Mouse (Mus musculus): ENCODE measurements around the gene Lyrm4.

Gene Lyrm4

GRCm38 (mm10) chr13:36117143-36118014 is at the start of gene Lyrm4, which contains the start of gene Fars2:
TSS of gene Lyrm4 (minus strand) at chr13:36117526.
TSS of gene Fars2 (plus strand) at chr13:36117412.
- DNase-seq (ENCODE audit: low read depth in 1 of 2, low spot score in 2 of 2) = peak; percentile 89 to 97

DNA sequence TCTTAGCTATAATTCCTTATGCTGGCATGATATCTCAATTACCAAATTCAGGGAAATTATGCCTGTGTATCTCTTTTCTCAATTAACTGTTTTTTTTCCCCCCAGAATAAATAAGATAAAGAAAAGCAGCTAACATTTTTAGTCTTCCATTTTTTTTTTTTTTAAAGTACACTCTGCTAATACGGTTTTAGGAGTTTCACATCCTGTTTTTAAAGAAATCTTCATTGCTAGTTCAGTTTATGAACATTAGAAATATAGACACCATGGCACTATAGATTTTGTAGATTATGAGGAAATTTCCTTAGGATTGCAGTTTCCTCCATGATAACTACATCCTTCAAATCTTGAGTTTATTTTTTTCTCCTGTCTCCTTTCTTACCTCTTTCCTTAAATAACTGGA is 46.6 kb upstream of the Lyrm4 start:
- no peak for DNase-seq (ENCODE audit: low read depth in 1 of 2, low spot score in 2 of 2)

GRCm38 (mm10) chr13:36163411-36163810 is 46.1 kb upstream of the Lyrm4 start:
- DNase-seq (ENCODE audit: low read depth in 1 of 2, low spot score in 2 of 2) = no peak

DNA sequence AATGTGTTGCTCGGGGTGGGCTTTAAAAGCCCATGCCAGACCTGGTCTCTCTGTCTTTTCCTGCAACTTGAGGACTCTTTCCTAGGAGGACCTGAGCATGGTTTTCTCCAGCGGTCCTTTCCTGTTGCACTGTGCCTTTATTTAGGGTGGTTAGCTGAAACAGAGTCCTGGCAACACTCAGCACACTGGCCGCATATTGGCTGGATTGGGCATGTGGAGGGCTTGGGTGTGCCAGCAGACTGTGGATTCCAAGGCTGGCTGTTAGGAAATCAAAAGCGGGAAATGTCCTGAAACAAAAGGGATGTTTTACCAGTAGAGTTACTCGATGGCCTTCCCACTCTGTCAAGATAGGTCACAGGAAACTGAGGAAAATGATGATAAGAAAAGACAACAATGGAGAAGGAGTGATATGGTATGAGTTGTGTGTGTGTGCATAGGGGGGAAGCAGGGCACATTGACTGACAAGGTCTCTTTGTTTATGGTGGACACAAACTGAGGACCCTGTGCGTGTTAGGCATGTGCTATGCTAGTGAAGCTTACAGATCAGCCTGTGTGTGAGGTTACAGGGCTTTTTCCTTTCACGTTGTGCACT is 39.1 kb upstream of the Lyrm4 start:
- DNase-seq (ENCODE audit: low read depth in 1 of 2, low spot score in 2 of 2) = no peak

- no peak for DNase-seq (ENCODE audit: low read depth in 1 of 2, low spot score in 2 of 2)
Observed at GRCm38 (mm10) chr13:36152728-36153498, 35.6 kb upstream of the Lyrm4 start.

DNA sequence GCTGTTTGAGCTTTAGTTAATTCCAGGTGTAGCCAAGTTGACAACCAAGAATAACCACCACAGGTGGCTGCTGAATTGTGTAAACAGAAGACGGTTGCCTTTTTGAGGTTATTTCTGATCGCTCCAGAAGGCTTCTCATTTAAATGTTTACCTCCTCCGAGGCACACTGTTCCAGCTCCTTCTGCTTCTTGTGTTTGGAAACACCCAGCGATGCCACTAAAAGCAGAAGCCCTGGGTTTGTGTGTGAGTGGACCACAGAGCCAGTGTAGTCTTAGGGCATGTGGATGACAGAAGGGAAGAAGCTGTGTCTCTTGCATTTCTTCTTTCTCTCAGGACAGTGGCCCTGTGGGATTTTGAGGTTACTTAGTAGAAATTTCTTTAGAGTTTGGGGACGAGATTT is 32.9 kb upstream of the Lyrm4 start:
- DNase-seq (ENCODE audit: low read depth in 1 of 2, low spot score in 2 of 2) = no peak

DNA sequence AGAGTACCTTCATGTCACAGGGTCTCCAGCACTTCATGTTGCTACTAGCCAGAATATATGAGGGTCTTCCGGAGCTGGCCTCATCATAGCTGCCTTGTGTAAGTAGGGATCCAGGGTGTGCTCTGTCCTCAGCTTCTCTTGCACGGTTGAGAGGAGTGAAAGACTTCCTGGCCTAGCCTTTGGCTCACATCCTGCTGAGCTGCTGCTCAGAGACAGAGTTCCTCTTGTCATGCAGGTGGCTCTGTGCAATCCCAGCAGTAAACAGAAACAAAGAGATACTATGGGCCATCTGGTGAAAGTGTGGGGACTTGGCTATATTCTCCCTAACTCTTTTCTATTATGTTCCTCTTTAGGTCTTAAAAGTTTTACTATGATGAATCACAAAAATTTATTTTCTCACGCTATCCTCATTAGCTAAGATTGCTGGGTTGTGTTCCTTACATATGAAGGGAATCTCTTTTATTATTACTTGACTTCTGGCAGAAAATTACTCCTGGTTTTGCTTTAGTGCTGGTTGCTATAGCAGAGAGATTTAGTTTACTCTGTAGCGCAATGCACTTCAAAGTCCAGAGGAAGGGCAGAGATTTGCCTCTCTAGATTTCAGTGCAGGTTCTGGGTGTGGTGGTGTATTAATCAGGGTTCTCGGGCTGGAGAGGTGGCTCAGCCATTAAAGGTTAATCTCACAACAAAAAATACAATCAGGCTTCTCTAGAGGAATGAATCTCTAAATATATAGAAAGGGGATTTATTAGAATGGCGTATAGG is 32.0 kb upstream of the Lyrm4 start:
- no peak for DNase-seq (ENCODE audit: low read depth in 1 of 2, low spot score in 2 of 2)

DNA sequence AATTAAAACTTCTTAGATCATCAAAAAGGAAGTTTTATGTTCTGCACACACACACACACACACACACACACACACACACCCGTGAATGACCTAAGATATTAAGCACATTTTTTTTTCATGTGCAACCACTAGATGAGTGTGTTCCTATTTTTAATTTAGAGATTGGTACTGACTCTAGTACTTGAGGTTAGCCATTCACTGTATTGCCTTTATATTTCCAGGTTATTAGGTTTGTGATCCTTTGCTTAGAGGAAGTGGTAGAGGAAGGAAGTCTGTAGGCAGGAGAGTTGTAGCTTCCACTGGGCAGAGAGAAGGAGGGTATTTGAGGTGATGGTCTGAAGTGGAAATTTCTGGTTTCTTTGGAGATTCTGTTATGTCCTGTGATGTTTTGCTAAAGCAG is 28.3 kb upstream of the Lyrm4 start:
- DNase-seq (ENCODE audit: low read depth in 1 of 2, low spot score in 2 of 2) = no peak

DNA sequence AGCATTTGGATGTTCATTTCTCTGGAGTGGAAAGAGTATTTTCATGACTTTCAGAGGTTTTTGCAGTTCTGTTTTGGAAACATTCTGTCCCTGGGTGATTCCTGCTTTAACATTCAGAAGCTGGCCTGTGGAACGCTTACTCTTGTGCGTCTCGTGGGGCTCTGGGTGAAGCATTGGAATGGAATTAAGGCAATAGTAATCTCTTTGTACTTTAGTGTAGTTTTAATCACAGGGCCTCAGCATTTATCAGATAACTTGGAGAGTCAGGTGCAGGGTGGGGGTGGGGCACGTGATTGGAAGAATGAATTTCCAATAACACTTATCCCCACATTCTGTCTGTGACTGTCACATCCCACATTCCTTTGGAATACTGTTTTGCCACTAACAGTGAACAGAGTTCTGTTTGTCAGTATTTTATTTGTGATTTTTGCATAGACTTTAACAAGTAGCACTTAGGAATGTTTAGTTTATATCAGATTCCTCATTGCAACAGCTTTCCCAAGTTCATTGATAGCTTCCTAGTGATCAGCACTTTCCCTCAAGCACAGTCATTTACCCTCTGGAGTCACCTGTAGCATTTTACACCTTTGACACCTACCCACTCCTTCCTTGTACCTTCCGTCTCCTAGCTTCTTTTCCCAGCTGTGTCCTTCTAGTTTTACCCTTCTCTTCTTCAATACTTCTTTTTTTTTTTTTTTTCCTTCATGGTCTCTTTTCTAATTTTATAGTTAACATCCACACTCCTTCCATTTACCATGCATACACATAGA is 23.1 kb upstream of the Lyrm4 start:
- DNase-seq (ENCODE audit: low read depth in 1 of 2, low spot score in 2 of 2) = no peak

GRCm38 (mm10) chr13:36139703-36140102 is 22.4 kb upstream of the Lyrm4 start:
- DNase-seq (ENCODE audit: low read depth in 1 of 2, low spot score in 2 of 2) = no peak

- DNase-seq (ENCODE audit: low read depth in 1 of 2, low spot score in 2 of 2) = peak; percentile 37 to 41
Observed at GRCm38 (mm10) chr13:36131992-36132649, 14.8 kb upstream of the Lyrm4 start.

DNA sequence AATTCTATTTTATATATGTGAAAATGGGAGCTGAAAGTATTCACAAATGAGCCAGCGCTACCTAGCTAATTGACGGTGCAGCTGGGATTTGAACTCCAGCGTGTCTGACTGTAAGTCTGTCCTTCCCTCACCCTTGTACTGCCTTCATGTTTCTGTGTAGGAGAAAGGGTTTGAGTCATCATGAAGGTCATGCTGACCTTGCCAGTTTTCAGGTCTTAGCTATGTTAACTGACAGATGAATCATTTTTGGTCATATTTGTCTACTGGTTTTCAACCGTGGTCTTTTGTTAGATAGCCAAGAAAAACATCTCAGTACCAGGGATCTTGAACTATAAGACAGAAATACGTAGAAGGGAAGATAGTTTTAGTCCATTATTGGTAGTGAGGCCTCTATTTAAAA is 14.1 kb upstream of the Lyrm4 start:
- no peak for DNase-seq (ENCODE audit: low read depth in 1 of 2, low spot score in 2 of 2)

- DNase-seq (ENCODE audit: low read depth in 1 of 2, low spot score in 2 of 2) = no peak
Observed at GRCm38 (mm10) chr13:36129360-36130054, 12.2 kb upstream of the Lyrm4 start.

GRCm38 (mm10) chr13:36120606-36121005 is 3.3 kb upstream of the Lyrm4 start:
- DNase-seq (ENCODE audit: low read depth in 1 of 2, low spot score in 2 of 2) = no peak

DNA sequence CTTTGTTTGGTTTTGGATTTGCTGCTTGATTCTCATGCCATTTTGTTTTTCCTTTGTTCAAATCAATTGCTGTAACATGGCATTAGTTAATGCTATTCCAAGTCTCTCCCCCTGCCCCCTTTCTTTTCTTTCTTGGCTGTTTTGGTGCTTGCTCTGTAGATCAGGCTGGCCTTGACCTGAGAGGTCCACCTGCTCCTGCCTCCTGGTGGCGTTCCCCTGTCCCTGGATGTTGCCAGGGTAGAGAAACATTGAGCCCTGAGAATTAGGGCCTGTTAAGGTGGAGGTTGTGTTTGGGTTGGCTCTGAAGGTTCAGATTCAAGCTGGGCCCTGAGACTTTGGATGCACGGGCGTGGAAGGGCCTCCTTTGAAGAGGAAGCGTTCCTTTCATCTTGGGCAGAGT is 2.4 kb upstream of the Lyrm4 start:
- no peak for DNase-seq (ENCODE audit: low read depth in 1 of 2, low spot score in 2 of 2)

DNA sequence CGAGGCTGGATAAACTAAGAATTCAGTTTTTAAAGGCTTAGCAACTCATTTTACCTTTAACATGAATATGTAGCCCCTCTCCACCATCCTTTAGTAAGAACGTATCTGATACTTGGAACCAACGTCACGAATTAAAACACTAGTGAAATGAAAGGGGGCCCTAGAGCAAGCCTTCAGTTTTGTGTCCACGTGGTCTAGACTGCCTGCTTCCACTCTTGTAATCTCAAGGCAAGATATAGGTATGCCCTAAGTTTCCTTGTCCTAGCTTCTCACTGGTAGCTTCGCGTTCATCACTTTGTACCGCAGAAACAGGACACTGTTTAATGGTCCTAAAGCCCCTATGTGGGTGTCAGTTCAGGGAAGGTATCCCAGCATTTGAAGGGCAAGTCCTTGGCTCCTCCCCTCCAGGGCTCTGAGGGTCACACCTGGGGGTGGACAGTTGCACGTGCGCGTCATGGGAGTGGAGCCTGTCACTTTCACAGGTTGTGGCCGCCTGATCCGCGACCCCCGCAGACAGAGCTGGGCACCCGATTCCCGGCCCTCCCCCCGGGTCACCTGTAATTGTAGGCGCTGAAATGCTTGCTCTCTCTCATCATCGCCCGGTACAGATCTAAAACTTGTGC is 695 bp downstream of the Lyrm4 start:
- DNase-seq (ENCODE audit: low read depth in 1 of 2, low spot score in 2 of 2) = peak in 1 of 2 experiments; percentile 4

DNA sequence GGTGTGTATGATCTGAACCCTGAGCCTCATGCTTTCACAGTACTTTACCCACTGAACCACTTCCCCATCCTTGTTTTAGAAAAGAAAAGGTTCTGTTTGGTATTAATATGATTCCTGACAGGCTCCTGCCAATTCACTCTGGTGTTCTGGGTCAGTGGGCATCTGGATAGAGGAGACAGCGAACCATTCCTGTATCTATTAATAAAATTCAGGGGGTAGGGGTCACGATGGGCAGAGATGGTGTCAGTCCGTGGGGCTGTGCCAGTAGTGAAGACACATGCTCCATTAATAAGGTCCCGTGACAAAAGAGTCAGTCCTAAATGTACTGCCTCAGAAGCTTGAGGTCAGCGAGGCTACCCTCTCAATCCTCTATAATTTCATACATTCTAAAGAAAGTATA is 4.1 kb downstream of the Lyrm4 start:
- no peak for DNase-seq (ENCODE audit: low read depth in 1 of 2, low spot score in 2 of 2)

- DNase-seq (ENCODE audit: low read depth in 1 of 2, low spot score in 2 of 2) = no peak
Observed at GRCm38 (mm10) chr13:36111331-36111730, 6.0 kb downstream of the Lyrm4 start.

GRCm38 (mm10) chr13:36108528-36108927 is 8.8 kb downstream of the Lyrm4 start:
- DNase-seq (ENCODE audit: low read depth in 1 of 2, low spot score in 2 of 2) = no peak

Data from monocyte, adult 2 months (primary cell).